Mouse (Mus musculus): ENCODE measurements around the gene Btbd19. TPM values are rescaled to one million over a fixed set of nuclear protein-coding genes. Genes with fewer than 3 reads are reported as not detected.

The Btbd19 gene
- polyA plus RNA-seq, 1 experiment from 2014 or later, result 3.5 TPM

GRCm38 (mm10) chr4:117155020-117155791 is 29.7 kb upstream of the Btbd19 start:
- Histone ChIP-seq H3K27me3 (replicated peaks; ENCODE audit: control insufficient read depth, insufficient read depth, low read length) (no peaks in the 10 kb centered on the region), H3K4me2 (replicated peaks; ENCODE audit: low read depth) (peak overlapping the region; percentile 87), H3K4me1 (replicated peaks; ENCODE audit: control insufficient read depth, insufficient read depth, low read length) (0 out of 2 replicates have a peak, but pooled peaks cover 4% of the 10 kb centered on the region), H3K4me3 (ENCODE audit: low read depth, low read length) (peak overlapping the region; percentile 91), H3K36me3 (ENCODE audit: control insufficient read depth, insufficient read depth) (peaks cover 37% of the 10 kb centered on the region), H3K9me3 (ENCODE audit: control insufficient read depth) (no peaks in the 10 kb centered on the region), H3K9ac (ENCODE audit: low read depth, low read length) (peak overlapping the region; percentile 92), H3K27ac (ENCODE audit: low read depth, low read length) (peak overlapping the region; percentile 86)
- 1% methylated on average over 44 of the region's 44 CpGs for WGBS
- TF ChIP-seq CTCF (IDR thresholded peaks at IDR 0.05; ENCODE audit: low read depth), result no peak
- ATAC-seq, result 0 out of 2 replicates have a peak, but pooled peaks have one; percentile 3

- no peak for ATAC-seq
- no peak overlapping the region for H3K4me3 ChIP-seq (ENCODE audit: low read depth, low read length)
- no peak overlapping the region for H3K4me2 ChIP-seq (replicated peaks; ENCODE audit: low read depth)
- 38% methylated on average over 5 of the region's 5 CpGs for WGBS
- H3K27me3 ChIP-seq (replicated peaks; ENCODE audit: control insufficient read depth, insufficient read depth, low read length), result no peaks in the 10 kb centered on the region
- 0 out of 2 replicates have a peak, but pooled peaks cover 4% of the 10 kb centered on the region for H3K4me1 ChIP-seq (replicated peaks; ENCODE audit: control insufficient read depth, insufficient read depth, low read length)
- H3K27ac ChIP-seq (ENCODE audit: low read depth, low read length), result peak overlapping the region; percentile 17; the same call in 1 of the 2 replicates
- TF ChIP-seq CTCF (IDR thresholded peaks at IDR 0.05; ENCODE audit: low read depth), result no peak
- no peaks in the 10 kb centered on the region for H3K9me3 ChIP-seq (ENCODE audit: control insufficient read depth)
- no peak overlapping the region for H3K9ac ChIP-seq (ENCODE audit: low read depth, low read length)
- peaks cover 35% of the 10 kb centered on the region for H3K36me3 ChIP-seq (ENCODE audit: control insufficient read depth, insufficient read depth)
Measured at GRCm38 (mm10) chr4:117152714-117153113, 27.2 kb upstream of the Btbd19 start.

- 64% methylated on average over 1 of the region's 1 CpGs for WGBS
- Histone ChIP-seq H3K4me1 (replicated peaks; ENCODE audit: control insufficient read depth, insufficient read depth, low read length) (0 out of 2 replicates have a peak, but pooled peaks cover 4% of the 10 kb centered on the region), H3K27me3 (replicated peaks; ENCODE audit: control insufficient read depth, insufficient read depth, low read length) (no peaks in the 10 kb centered on the region), H3K4me2 (replicated peaks; ENCODE audit: low read depth) (no peak overlapping the region), H3K36me3 (ENCODE audit: control insufficient read depth, insufficient read depth) (peaks cover 35% of the 10 kb centered on the region), H3K9me3 (ENCODE audit: control insufficient read depth) (no peaks in the 10 kb centered on the region), H3K4me3 (ENCODE audit: low read depth, low read length) (no peak overlapping the region), H3K27ac (ENCODE audit: low read depth, low read length) (peak overlapping the region; percentile 28; the same call in 1 of the 2 replicates), H3K9ac (ENCODE audit: low read depth, low read length) (no peak overlapping the region)
- ATAC-seq, result no peak
- no peak for TF ChIP-seq CTCF (IDR thresholded peaks at IDR 0.05; ENCODE audit: low read depth)
Measured at GRCm38 (mm10) chr4:117151416-117151815, 25.9 kb upstream of the Btbd19 start.

- H3K9me3 ChIP-seq (ENCODE audit: control insufficient read depth), result no peaks in the 10 kb centered on the region
- TF ChIP-seq CTCF (IDR thresholded peaks at IDR 0.05; ENCODE audit: low read depth), result no peak
- ATAC-seq, result no peak
- H3K36me3 ChIP-seq (ENCODE audit: control insufficient read depth, insufficient read depth), result peaks cover 35% of the 10 kb centered on the region
- H3K9ac ChIP-seq (ENCODE audit: low read depth, low read length), result no peak overlapping the region
- 0 out of 2 replicates have a peak, but pooled peaks cover 4% of the 10 kb centered on the region for H3K4me1 ChIP-seq (replicated peaks; ENCODE audit: control insufficient read depth, insufficient read depth, low read length)
- H3K27ac ChIP-seq (ENCODE audit: low read depth, low read length), result no peak overlapping the region
- no peak overlapping the region for H3K4me2 ChIP-seq (replicated peaks; ENCODE audit: low read depth)
- WGBS, result 85% methylated on average over 6 of the region's 6 CpGs
- no peaks in the 10 kb centered on the region for H3K27me3 ChIP-seq (replicated peaks; ENCODE audit: control insufficient read depth, insufficient read depth, low read length)
- no peak overlapping the region for H3K4me3 ChIP-seq (ENCODE audit: low read depth, low read length)
Measured at GRCm38 (mm10) chr4:117150212-117150733, 24.7 kb upstream of the Btbd19 start.

GRCm38 (mm10) chr4:117149291-117150211 is 24.0 kb upstream of the Btbd19 start:
- no peaks in the 10 kb centered on the region for H3K27me3 ChIP-seq (replicated peaks; ENCODE audit: control insufficient read depth, insufficient read depth, low read length)
- no peak for ATAC-seq
- no peaks in the 10 kb centered on the region for H3K9me3 ChIP-seq (ENCODE audit: control insufficient read depth)
- H3K27ac ChIP-seq (ENCODE audit: low read depth, low read length), result no peak overlapping the region
- TF ChIP-seq CTCF (IDR thresholded peaks at IDR 0.05; ENCODE audit: low read depth), result peak; percentile 35
- WGBS, result 69% methylated on average over 6 of the region's 6 CpGs
- no peak overlapping the region for H3K9ac ChIP-seq (ENCODE audit: low read depth, low read length)
- H3K4me2 ChIP-seq (replicated peaks; ENCODE audit: low read depth), result no peak overlapping the region
- H3K4me3 ChIP-seq (ENCODE audit: low read depth, low read length), result no peak overlapping the region
- H3K36me3 ChIP-seq (ENCODE audit: control insufficient read depth, insufficient read depth), result peaks cover 35% of the 10 kb centered on the region
- H3K4me1 ChIP-seq (replicated peaks; ENCODE audit: control insufficient read depth, insufficient read depth, low read length), result 0 out of 2 replicates have a peak, but pooled peaks cover 4% of the 10 kb centered on the region

Measured in intestine, postnatal 0 days (tissue).